Mouse (Mus musculus): ENCODE measurements around the gene Nmu.

DNA sequence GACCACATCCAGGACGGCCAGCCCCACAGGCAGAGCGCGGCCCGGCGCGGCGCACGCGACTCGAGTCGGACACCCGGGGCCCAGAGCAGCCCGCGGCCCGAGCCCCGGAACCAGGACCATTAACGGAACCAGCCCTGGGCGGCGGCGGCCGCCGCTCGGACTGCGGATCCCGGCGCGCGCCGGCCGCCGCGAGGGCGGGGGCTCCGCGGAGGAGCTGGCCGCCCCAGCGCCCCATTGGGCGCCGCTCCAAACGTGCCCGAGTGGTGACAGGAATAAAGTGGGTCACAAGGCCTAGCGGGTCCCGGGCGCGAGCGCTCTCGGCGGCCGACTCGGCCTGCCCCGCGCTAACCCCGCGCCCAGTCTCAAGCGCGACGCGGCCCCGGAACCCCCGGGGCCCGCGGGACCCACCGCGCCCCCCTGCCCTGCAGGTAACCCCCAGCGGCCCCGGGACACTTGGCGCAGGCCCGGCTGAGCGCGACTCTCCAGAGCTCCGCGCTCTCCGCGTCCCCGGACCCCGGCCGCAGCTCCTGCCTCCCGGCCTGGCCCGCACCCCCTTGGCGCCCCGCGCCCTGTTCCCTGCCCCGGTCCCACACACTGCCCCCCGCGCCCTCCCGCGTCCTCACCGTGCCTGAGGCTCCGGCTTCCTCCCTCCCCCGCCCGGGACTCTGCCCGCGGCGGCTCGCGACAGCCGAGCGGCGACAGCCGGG is 59.7 kb downstream of the Nmu start:
- TF ChIP-seq CTCF (IDR thresholded peaks at IDR 0.05; ENCODE audit: low read depth) (no peak), EP300 (optimal IDR thresholded peaks at IDR 0.05) (no peak)
